Mouse (Mus musculus): Measurements from ENCODE around the gene Nol12.

- TF ChIP-seq CTCF (IDR thresholded peaks at IDR 0.05; ENCODE audit: insufficient read depth, low read length) (peak; percentile 99), POLR2A (IDR thresholded peaks at IDR 0.05; ENCODE audit: borderline replicate concordance, extremely low read depth, low read depth, low read length) (no peak)
Measured at GRCm38 (mm10) chr15:78915660-78916017, 19.1 kb upstream of the Nol12 start.

Data from lung, adult 2 months (tissue).